Mouse (Mus musculus) cortical plate, adult 2 months (tissue): ENCODE results near the gene Csrp2. TPM values are rescaled to one million over a fixed set of nuclear protein-coding genes. Genes with fewer than 3 reads are reported as not detected.

Experiments
- H3K27ac ChIP-seq: fragments of 200-500 bp; 2 replicates; pipeline ENCODE4 v1.5.1; 2012; ENCODE audit warnings: low read length, control low read depth, inconsistent platforms; ENCODE audit not compliant: insufficient read depth
- H3K4me1 ChIP-seq: fragments of 200-500 bp; 2 replicates; pipeline ENCODE4 v1.6.1; 2011; ENCODE audit warnings: low read length; ENCODE audit not compliant: control insufficient read depth, insufficient read depth
- H3K4me3 ChIP-seq: fragments of 200-500 bp; 2 replicates; pipeline ENCODE4 v1.5.1; 2011; ENCODE audit warnings: mild to moderate bottlenecking, low read length, control low read depth; ENCODE audit not compliant: insufficient read depth
- CTCF ChIP-seq: fragments of 200-500 bp; IDR thresholded peaks from 2 replicates; pipeline ENCODE4 v1.5.1; 2011; ENCODE audit warnings: mild to moderate bottlenecking, control low read depth, low read length; ENCODE audit not compliant: insufficient read depth; ENCODE audit errors: extremely low read depth
- POLR2A ChIP-seq: fragments of 200-500 bp; IDR thresholded peaks from 2 replicates; pipeline ENCODE4 v1.6.1; 2011; ENCODE audit warnings: mild to moderate bottlenecking, low read length, control low read depth; ENCODE audit not compliant: insufficient read depth; ENCODE audit errors: extremely low read depth
- polyA plus RNA-seq: library from polyadenylated mRNA; depleted of rRNA; stranded (reverse); fragments of >200 nt; gene quantifications from 2 replicates; pipeline ENCODE4 v1.2.3, GENCODE M21; 2012

Csrp2 gene
- polyA plus RNA-seq, 1 experiment: 10.1 TPM

DNA sequence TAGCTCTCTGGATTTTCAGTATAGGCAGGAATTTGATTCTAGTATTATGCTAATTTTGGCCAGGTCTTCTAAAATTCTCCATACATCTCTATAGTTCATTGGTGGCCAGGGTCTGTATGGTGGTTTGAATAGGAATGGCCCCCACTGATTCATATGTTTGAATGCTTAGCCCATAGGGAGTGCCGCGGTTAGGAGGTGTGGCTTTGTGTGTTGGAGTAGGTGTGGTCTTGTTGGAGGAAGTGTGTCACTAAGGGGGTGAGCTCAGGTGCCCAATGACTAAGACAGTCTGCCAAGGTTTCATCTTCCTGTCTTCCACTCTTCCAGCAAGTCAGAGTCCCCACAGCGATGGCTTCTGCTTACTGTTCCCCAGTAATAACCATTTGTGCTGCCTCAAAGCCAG is 15.7 kb upstream of the Csrp2 start:
- Histone ChIP-seq H3K27ac (no peak overlapping the region), H3K4me3 (no peak overlapping the region), H3K4me1 (no peaks in the 10 kb centered on the region)
- no peak for TF ChIP-seq CTCF

- Histone ChIP-seq H3K27ac (no peak overlapping the region), H3K4me1 (no peaks in the 10 kb centered on the region), H3K4me3 (no peak overlapping the region)
- no peak for TF ChIP-seq POLR2A
- TF ChIP-seq CTCF: no peak
These were observed 2.8 kb upstream of the Csrp2 start for GRCm38 (mm10) chr10:110916666-110917344.

DNA sequence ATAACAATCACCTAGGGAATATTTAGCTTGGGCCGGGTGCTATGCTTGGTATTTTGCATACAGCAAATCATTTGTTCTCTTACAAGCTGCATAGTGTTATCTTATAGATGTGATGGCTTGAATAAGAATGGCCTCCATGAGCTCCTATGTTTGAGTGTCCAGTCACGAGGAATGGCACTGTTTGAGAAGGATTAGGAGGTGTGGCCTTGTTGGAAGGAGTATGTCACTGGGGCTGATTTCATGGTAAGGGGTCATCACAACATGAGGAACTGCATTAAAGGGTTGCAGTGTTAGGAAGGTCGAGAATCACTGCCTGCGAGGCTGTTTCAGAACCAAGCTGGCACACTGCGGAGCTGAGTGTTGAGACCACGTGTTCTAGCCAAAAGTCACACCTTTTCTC is 2.1 kb upstream of the Csrp2 start:
- Histone ChIP-seq H3K4me1 (no peaks in the 10 kb centered on the region), H3K27ac (no peak overlapping the region), H3K4me3 (no peak overlapping the region)
- TF ChIP-seq CTCF: no peak
- TF ChIP-seq POLR2A: no peak

- Histone ChIP-seq H3K27ac (no peak overlapping the region), H3K4me3 (peak overlapping the region; percentile 42; the same call in 1 of the 2 replicates), H3K4me1 (no peaks in the 10 kb centered on the region)
- TF ChIP-seq CTCF (no peak), POLR2A (no peak)
These were observed 886 bp upstream of the Csrp2 start for GRCm38 (mm10) chr10:110918414-110919391.

DNA sequence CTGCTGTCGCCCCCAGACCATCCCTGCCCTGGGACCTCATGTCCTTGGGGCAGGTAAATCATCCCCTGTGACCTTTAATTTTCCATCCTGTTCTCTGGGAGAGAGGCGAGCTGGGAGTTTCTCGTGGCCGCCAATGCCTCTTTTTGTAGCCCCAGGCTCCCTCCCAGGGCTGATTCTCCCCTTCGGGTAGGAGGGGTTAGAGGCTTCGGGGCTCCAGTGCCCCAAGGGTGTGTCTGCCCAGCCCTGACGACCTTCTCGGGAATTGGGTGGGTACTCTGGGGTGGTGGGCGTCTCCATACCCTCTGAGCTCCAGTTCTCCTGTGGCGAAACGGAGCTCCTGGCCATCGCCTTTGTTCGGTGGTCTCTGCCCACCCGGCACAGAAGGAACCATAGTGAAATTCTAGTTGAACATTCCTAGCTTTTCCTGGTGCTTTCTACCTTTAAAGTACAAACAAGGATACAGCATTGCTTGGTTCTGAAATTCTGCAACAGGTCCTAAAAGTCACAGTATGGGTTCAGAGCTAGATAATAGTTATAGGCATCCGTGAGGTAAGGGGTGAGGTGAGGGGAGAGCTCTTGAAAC is 870 bp downstream of the Csrp2 start:
- Histone ChIP-seq H3K4me3 (peak overlapping the region; percentile 42), H3K4me1 (no peaks in the 10 kb centered on the region), H3K27ac (no peak overlapping the region)
- TF ChIP-seq CTCF (no peak), POLR2A (no peak)

DNA sequence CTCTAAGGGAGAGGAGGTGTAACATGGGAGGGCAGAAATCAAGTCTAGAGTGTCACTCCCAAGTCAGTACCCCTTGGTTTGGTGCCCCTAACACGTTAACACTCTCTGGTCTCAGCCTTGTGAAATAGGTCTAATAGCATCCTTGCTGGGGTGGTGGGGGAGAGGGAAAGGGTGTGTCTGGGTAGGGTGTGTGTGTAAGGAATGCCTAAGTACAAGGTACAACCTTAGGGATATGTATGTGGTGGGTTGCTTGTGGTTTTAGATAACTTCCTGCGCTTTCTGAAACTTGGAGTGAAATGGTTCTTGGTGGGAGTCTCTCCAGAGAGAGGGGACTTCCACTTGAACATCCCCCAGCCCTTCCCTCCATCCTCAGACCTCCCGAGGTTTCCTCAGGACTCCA is 2.3 kb downstream of the Csrp2 start:
- no peak overlapping the region for H3K27ac ChIP-seq
- no peak for TF ChIP-seq CTCF
- TF ChIP-seq POLR2A: no peak
- no peaks in the 10 kb centered on the region for H3K4me1 ChIP-seq
- no peak overlapping the region for H3K4me3 ChIP-seq

DNA sequence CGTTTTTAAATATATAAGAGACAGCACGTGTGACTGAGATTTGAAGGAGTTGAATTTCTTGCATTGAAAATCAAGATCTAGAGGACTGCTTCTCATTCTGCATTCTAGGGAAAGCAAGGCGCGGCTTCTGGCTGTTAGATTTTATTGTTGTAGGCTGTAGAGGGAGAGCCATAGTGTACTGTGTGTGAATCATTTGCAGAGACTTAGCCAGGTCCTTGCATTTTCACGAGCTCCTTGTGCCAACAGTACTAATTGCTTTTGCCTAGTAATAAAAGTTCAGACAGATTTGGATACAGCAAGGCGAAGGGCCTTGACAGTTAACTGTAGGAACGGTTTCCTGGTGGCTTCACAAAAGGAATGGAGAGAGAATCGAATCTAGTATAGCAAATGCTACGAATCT is 3.0 kb downstream of the Csrp2 start:
- Histone ChIP-seq H3K4me1 (no peaks in the 10 kb centered on the region), H3K4me3 (no peak overlapping the region), H3K27ac (no peak overlapping the region)
- TF ChIP-seq CTCF (no peak), POLR2A (no peak)

DNA sequence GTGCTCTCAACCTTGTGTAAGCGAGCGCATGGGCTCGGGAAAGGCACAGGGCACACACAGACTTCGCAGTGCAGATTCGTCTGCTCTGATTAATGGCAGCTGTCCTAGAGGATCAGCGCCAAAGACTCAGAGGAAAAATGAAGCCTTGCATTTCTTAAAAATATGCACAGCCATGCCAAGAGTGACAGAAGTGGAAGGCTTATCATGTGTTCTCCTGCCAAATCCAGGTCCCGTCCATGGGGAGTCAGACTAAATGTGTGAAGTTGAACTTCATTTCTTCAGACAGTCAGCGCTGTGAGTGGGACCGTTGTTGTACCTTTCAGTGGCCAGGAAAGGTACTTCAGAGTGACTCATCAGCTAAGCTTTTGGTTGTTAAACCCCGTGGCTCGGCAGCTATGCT is 7.9 kb downstream of the Csrp2 start:
- H3K4me3 ChIP-seq: no peak overlapping the region
- TF ChIP-seq CTCF: no peak
- TF ChIP-seq POLR2A: no peak
- H3K27ac ChIP-seq: no peak overlapping the region
- H3K4me1 ChIP-seq: no peaks in the 10 kb centered on the region

GRCm38 (mm10) chr10:110929756-110930155 is 10.2 kb downstream of the Csrp2 start:
- Histone ChIP-seq H3K27ac (no peak overlapping the region), H3K4me3 (no peak overlapping the region), H3K4me1 (no peaks in the 10 kb centered on the region)
- no peak for TF ChIP-seq POLR2A
- TF ChIP-seq CTCF: no peak

GRCm38 (mm10) chr10:110931161-110931912 is 11.7 kb downstream of the Csrp2 start:
- peak overlapping the region; percentile 1; the same call in 1 of the 2 replicates for H3K4me3 ChIP-seq
- no peak overlapping the region for H3K27ac ChIP-seq
- TF ChIP-seq CTCF (no peak), POLR2A (no peak)
- H3K4me1 ChIP-seq: no peaks in the 10 kb centered on the region
